Mouse (Mus musculus) lung, postnatal 0 days (tissue): Measurements from ENCODE around the gene Csk. TPM values are rescaled to one million over a fixed set of nuclear protein-coding genes. Genes with fewer than 3 reads are reported as not detected.

ENCODE experiments used
- ATAC-seq: fragments of 200-750 bp; cut with Nextera tagmentation; 2 replicates; pipeline ENCODE4 v1.8.0; 2017; ENCODE audit warnings: moderate library complexity
- DNase-seq: peaks from one replicate; pipeline ENCODE4 v3.0.0-alpha.2; 2016; ENCODE audit warnings: low spot score
- H3K27ac ChIP-seq: fragments of 300-500 bp; sonication (generic); 2 replicates; pipeline ENCODE4 v1.5.1; 2014; ENCODE audit warnings: antibody characterized with exemption, mild to moderate bottlenecking, low read length, mixed read lengths
- H3K27me3 ChIP-seq: fragments of 300-500 bp; sonication (generic); replicated peaks from 2 replicates; pipeline ENCODE4 v1.6.1; 2014; ENCODE audit warnings: low read length, mixed read lengths; ENCODE audit not compliant: insufficient read depth
- H3K36me3 ChIP-seq: fragments of 300-500 bp; sonication (generic); 2 replicates; pipeline ENCODE4 v1.6.1; 2014; ENCODE audit warnings: low read length, mixed read lengths; ENCODE audit not compliant: insufficient read depth
- H3K4me1 ChIP-seq: fragments of 300-500 bp; sonication (generic); 2 replicates; pipeline ENCODE4 v1.6.1; 2014; ENCODE audit warnings: antibody characterized with exemption, low read depth, low read length, mixed read lengths; ENCODE audit not compliant: insufficient read depth
- H3K4me2 ChIP-seq: fragments of 300-500 bp; sonication (generic); replicated peaks from 2 replicates; pipeline ENCODE4 v1.6.1; 2014; ENCODE audit warnings: low read depth, mild to moderate bottlenecking, low read length, moderate library complexity, mixed read lengths
- H3K4me3 ChIP-seq: fragments of 300-500 bp; sonication (generic); 2 replicates; pipeline ENCODE4 v1.5.1; 2014; ENCODE audit warnings: low read depth, low read length
- H3K9ac ChIP-seq: fragments of 300-500 bp; sonication (generic); replicated peaks from 2 replicates; pipeline ENCODE4 v1.6.1; 2014; ENCODE audit warnings: low read depth, mild to moderate bottlenecking
- H3K9me3 ChIP-seq: fragments of 300-500 bp; sonication (generic); 2 replicates; pipeline ENCODE4 v1.6.1; 2016; ENCODE audit warnings: low read length, mixed read lengths
- CTCF ChIP-seq: IDR thresholded peaks from 2 replicates; pipeline ENCODE4 v1.5.1; 2016; ENCODE audit warnings: antibody characterized with exemption, mild to moderate bottlenecking
- EP300 ChIP-seq: IDR thresholded peaks from 2 replicates; pipeline ENCODE4 v1.6.1; 2016; ENCODE audit warnings: antibody characterized with exemption, mild to moderate bottlenecking, control low read depth
- WGBS: fragments of 180-500 bp; shearing (Covaris S2); extraction: QIAGEN DNeasy Blood & Tissue Kit; methylation state at CpG from one replicate; pipeline ENCODE4 v1.1.7; 2014; 5-methylcytosine and 5-hydroxymethylcytosine counted together
- polyA plus RNA-seq: library from polyadenylated mRNA; unstranded; fragments of >200 nt; fragmentation: Nextera tagmentation; extraction: Ambion mirVana; gene quantifications from 2 replicates; pipeline ENCODE4 v1.2.1, GENCODE M21; 2015

Csk gene
- 25.6 and 27.3 TPM in 2 replicates for polyA plus RNA-seq

DNA sequence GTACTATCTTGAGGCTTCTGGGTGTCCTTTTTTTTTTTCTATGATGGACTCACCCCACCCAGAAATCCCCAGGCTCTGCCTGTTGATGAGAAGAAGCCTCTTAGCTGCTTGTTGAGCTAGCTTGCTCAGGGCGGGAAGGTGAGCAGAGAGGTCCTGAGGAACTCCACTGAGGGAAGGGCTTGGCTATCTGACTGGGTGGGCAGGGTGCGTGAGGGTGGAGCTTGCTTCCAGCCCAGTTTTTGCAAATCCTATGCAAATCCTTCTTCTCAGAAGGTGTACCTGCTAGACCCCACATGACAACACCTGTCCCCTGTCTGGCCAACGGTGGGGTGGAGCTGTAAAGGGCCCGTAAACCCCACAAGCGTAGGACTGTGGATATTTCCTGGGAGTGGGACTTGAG, at the start of gene Csk:
TSS of gene Csk (minus strand) at position 349 of the 400 bp plus-strand sequence.
- no peak within 1 kb of the TSS for H3K4me3 ChIP-seq
- H3K4me1 ChIP-seq = no peaks in the 10 kb centered on the region; the same call in 1 of the 2 replicates
- no peak within 1 kb of the TSS for H3K27ac ChIP-seq
- DNase-seq (no peak), ATAC-seq (no peak)
- 58% methylated on average over 5 of the region's 5 CpGs for WGBS
- no peaks in the 10 kb centered on the region for H3K36me3 ChIP-seq
- TF ChIP-seq CTCF (no peak), EP300 (no peak)
- no peak within 1 kb of the TSS for H3K9ac ChIP-seq
- H3K27me3 ChIP-seq = no peaks in the 10 kb centered on the region
- no peak within 1 kb of the TSS for H3K4me2 ChIP-seq
- no peaks in the 10 kb centered on the region for H3K9me3 ChIP-seq

DNA sequence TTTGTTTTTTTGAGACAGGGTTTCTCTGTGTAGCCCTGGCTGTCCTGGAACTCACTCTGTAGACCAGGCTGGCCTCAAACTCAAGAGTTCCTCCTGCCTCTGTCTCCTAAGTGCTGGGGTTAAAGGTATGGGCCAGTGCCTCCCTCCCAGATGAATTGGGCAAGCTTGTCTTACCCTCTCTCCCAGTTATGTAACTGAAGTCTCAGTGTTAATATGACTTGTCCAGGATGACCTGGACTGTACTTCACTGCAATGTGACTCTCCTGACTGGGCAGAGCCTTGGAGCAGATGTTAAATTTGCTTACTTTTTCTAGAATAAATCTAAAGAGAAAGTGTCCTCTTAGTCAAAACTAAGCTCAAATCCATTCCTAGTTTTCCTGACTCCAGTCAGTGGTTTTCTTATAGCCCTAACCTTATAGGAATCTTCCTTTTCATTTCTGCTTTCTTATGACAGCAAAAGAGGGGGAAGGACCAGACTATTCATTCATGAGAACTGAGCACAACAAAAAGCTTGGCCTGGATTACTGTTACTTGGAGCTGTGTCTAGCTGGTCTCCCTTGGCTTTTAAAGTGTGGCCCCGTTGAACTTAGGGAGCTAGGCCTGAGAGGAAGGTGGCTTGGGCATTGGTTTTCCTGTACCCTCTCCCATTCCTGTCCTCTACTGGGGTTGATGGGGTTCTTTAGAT, 45.2 kb upstream of the Csk start:
- Histone ChIP-seq H3K27ac (no peak overlapping the region), H3K4me3 (no peak overlapping the region), H3K4me2 (no peak overlapping the region), H3K27me3 (peaks cover 23% of the 10 kb centered on the region; the same call in 1 of the 2 replicates), H3K9me3 (no peaks in the 10 kb centered on the region), H3K4me1 (0 out of 2 replicates have a peak, but pooled peaks cover 6% of the 10 kb centered on the region), H3K9ac (no peak overlapping the region), H3K36me3 (no peaks in the 10 kb centered on the region)
- 48% methylated on average over 1 of the region's 1 CpGs for WGBS
- TF ChIP-seq EP300 (no peak), CTCF (no peak)
- DNase-seq (peak; percentile 24), ATAC-seq (no peak)

DNA sequence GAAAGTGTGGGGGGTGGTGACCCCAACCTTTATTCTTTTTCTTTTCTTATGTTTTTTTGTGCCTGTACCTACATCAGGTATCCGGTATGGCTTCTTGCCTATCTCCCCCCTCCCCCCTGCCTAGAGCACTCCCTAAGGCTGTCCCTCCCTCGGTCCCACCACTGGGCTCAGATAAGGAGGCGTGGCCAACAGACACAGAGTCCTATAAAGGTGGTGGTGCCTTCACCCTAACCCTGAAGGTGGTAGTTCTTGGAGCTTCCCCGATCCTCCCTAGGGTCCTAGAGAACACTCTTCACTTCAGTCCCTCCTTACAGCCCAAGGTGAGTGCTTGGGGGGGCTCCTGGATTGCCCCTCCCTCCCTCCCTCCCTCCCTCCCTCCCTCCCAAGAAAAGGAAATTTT, 43.9 kb upstream of the Csk start:
- Histone ChIP-seq H3K36me3 (no peaks in the 10 kb centered on the region), H3K27me3 (peaks cover 23% of the 10 kb centered on the region; the same call in 1 of the 2 replicates), H3K4me3 (no peak overlapping the region), H3K4me2 (no peak overlapping the region), H3K4me1 (0 out of 2 replicates have a peak, but pooled peaks cover 6% of the 10 kb centered on the region), H3K9ac (no peak overlapping the region), H3K27ac (no peak overlapping the region), H3K9me3 (no peaks in the 10 kb centered on the region)
- ATAC-seq = no peak
- 31% methylated on average over 4 of the region's 4 CpGs for WGBS
- DNase-seq = no peak
- TF ChIP-seq CTCF (no peak), EP300 (no peak)

DNA sequence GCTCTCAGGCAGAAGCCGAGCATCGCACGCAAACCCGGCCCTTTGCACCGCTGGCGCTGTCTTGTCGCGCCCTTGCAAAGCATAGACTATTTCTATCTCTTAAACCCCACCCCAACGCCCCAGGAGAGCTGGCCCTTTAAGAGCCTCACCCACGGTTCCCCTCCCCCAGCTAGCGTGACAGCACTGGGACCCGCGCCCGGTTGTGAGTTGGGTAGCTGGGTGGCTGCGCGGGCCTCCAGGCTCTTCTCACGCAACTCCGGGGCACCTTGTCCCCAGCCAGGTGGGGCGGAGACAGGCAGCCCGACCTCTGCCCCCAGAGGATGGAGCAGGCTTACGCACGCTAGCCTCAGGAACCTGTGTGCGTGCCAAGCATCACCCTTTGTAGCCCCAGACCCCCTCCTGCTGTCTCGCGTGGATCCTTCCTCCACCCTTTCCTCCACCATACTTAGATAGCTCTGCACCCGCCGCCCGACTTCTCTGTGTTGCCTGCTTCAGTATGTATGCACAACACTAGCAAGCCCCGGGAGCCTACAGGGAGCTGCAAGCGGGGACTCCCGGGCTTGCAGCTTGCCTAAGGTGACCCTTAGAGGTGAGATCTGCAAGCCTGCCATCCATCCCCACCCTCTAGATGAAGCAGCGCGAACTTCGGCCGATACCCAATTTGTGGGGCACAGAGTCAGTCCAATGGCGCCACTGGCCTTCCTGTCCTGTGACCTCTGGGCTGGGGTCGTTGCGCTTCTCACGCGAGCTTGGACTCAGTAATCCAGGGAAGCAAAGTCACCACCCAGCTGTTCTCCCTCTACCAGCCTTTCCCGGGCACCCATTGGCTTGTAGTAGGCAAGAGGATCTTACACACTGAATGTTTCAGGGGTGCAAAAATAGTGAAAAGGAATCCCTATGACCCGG, 43.2 kb upstream of the Csk start:
- no peak for TF ChIP-seq CTCF
- TF ChIP-seq EP300 = peak; percentile 45
- peak overlapping the region; percentile 33 for H3K4me3 ChIP-seq
- H3K36me3 ChIP-seq = no peaks in the 10 kb centered on the region
- peak; percentile 44; the same call in 1 of the 2 replicates for ATAC-seq
- peak overlapping the region; percentile 57 for H3K4me2 ChIP-seq
- peaks cover 23% of the 10 kb centered on the region; the same call in 1 of the 2 replicates for H3K27me3 ChIP-seq
- no peak for DNase-seq
- 3% methylated on average over 42 of the region's 42 CpGs for WGBS
- no peak overlapping the region for H3K9ac ChIP-seq
- no peaks in the 10 kb centered on the region for H3K9me3 ChIP-seq
- 0 out of 2 replicates have a peak, but pooled peaks cover 6% of the 10 kb centered on the region for H3K4me1 ChIP-seq
- H3K27ac ChIP-seq = no peak overlapping the region

DNA sequence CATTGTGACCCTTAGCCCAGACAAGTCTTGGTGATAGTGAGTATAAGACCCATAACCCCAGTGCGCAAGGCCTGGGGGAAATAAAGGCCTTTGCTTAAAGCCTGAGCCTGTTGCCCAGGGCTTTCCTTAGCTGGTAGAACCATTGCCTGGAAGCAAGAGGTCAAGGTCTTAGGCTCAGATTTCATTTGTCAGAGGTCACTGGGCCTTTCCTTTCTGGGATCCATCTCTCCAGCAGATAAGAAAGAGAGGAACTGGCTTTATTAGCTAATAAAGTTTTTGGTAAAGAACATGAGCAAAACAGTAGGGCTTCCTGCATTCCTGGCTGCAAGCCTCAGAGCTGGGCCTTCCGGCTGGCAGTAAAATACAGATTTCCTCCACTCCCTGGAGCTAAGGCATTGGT, 40.7 kb upstream of the Csk start:
- Histone ChIP-seq H3K4me2 (no peak overlapping the region), H3K27me3 (peaks cover 23% of the 10 kb centered on the region; the same call in 1 of the 2 replicates), H3K4me1 (0 out of 2 replicates have a peak, but pooled peaks cover 6% of the 10 kb centered on the region), H3K9me3 (no peaks in the 10 kb centered on the region), H3K36me3 (no peaks in the 10 kb centered on the region), H3K4me3 (no peak overlapping the region), H3K27ac (no peak overlapping the region), H3K9ac (no peak overlapping the region)
- ATAC-seq = no peak
- no peak for DNase-seq
- WGBS = 80% methylated on average over 2 of the region's 2 CpGs
- TF ChIP-seq EP300 (no peak), CTCF (no peak)

DNA sequence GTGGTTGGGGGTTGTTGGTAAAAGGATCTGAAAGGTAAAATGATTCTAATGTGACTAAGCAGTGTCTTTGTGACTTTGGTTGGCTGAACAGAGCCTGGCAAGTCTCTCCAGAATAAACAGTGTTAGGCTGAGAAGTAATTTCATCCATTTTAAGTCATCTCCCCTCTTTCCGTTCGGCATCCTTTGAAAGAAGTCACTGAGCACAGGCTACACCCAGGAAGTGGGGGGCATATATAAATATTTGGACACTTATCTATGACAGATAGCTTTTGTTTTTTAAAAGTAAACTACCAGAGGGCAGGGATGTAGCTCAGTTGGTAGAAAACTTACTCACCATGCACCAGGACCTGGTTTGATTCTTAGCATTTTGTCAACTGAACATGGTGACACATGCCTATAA, 35.2 kb upstream of the Csk start:
- Histone ChIP-seq H3K4me3 (no peak overlapping the region), H3K27ac (no peak overlapping the region), H3K36me3 (no peaks in the 10 kb centered on the region), H3K9me3 (no peaks in the 10 kb centered on the region), H3K9ac (no peak overlapping the region), H3K4me1 (no peaks in the 10 kb centered on the region), H3K27me3 (no peaks in the 10 kb centered on the region), H3K4me2 (no peak overlapping the region)
- DNase-seq (peak; percentile 16), ATAC-seq (peak; percentile 62)
- no peak for TF ChIP-seq CTCF
- peak; percentile 87 for TF ChIP-seq EP300
- WGBS = 28% methylated on average over 2 of the region's 2 CpGs
